Mouse (Mus musculus): ENCODE results near the gene Hapln1.

Hapln1 gene

DNA sequence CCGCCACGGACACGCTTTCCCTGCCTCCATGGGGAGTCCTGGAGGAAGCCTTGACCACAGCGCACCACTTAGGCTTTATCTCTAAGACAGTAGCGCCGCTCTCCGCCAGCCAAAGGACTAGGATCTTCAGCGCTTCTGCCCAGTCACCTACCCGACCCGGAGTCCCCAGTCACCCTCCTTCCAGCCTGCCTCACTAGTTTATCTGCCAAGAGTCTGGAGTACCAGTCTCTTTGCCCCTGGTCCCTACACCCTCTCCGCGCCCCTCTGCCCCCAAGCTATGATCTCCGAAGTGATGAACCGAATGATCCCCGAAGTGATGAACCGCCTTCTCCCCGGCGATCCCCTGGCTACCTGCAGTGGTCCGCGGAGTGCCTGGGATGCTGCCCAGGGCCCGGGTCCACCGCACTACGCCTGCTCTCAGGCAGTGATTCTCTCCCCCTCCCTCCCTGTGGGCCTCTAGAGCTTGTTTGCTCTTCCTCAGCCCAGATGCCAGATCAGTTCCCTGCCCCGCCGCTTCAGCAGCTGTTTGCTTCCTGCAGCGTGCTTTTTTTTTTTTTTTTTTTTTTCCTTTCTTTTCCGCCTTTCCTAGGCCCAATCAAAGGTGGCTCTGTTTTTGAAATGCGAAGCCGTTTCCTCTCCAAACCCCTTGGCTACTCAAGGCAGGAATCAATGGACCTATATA is at the start of gene Hapln1:
Gene Hapln1 (plus strand): TSS at position 592 of the 682 bp plus-strand sequence.
- in situ Hi-C loops (cut with MboI; ENCODE audit: low pct_unique_long_range_greater_than_20kb in 1 of 2, low sequenced_read_pairs in 2 of 2, unreplicated experiment in 1 of 2) = no loop called here

DNA sequence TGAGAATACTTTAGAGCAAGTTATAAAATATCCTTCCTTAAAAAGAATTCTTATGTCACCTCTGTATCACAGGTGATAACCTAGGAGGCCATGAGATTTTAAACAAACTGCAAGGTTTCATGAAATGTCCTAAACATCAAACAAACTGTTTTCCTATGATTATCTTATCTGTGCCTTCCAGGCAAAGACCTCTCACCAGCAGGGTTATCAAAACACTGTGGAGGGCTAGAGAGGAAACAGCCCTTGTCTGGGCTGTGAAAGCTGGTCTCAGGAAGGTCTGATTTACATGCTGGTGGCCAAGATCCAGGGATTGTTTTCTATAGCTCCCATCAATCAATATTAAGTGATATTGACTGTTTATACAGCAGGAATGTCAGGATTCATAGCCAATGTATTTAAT is 46.4 kb upstream of the Hapln1 start:
- in situ Hi-C loops (cut with MboI; ENCODE audit: low pct_unique_long_range_greater_than_20kb in 1 of 2, low sequenced_read_pairs in 2 of 2, unreplicated experiment in 1 of 2) = no loop called here

DNA sequence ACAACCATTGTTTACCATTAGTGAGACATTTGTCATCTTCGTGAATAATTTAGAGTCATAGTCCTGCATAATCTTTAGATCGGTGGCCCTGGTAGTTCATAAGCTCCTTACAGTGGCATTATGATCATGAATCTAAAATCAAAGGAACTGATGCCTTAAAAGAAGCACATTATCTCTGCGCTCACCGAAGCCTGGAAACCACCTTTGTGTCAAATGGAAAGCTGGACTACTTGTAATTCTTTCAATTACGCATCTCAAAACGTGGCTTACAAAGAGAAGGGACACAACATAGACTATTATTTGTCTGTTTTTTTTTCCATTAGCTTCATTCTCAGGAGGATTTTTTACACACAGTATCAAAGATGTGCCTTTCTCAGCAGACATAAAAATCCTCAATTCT is 45.9 kb upstream of the Hapln1 start:
- in situ Hi-C loops (cut with MboI; ENCODE audit: low pct_unique_long_range_greater_than_20kb in 1 of 2, low sequenced_read_pairs in 2 of 2, unreplicated experiment in 1 of 2) = no loop called here

DNA sequence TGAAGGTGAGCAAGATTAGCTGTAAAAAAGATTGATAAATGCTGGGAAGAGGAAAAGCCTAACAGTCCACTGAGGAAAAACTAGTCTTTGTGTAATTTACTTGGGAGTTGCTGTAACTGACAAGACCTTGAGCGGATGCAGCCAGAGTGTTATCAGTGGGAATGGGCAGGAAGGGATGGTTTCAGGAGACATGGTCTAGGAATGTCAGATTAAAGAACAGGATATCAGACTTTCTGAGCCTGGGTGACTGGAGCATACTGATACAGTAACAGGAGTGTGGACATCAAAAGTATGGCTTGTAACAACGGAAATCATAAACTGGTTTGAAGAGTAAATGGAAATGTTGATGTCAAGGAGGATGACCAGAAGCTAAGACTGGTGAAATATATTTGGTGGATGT is 43.0 kb upstream of the Hapln1 start:
- in situ Hi-C loops (cut with MboI; ENCODE audit: low pct_unique_long_range_greater_than_20kb in 1 of 2, low sequenced_read_pairs in 2 of 2, unreplicated experiment in 1 of 2) = no loop called here

DNA sequence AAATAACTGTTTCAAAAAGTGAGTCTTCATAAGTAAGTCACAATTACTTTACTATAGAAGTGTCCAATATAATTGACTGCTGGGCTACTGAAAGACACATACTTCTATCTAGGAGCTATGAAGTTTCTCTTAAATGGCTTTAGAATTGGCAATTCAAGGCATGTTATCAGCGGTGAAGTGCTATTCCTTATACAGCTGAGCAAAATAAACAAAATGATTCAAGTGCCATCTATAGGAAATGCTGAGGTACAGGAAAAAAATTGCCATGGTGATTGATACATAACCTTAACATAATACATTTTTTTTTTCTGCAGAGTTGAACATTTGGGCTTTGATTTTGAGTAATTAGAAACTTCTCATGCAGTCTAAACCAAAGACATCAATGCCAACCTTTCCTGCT is 40.2 kb upstream of the Hapln1 start:
- in situ Hi-C loops (cut with MboI; ENCODE audit: low pct_unique_long_range_greater_than_20kb in 1 of 2, low sequenced_read_pairs in 2 of 2, unreplicated experiment in 1 of 2) = no loop called here

DNA sequence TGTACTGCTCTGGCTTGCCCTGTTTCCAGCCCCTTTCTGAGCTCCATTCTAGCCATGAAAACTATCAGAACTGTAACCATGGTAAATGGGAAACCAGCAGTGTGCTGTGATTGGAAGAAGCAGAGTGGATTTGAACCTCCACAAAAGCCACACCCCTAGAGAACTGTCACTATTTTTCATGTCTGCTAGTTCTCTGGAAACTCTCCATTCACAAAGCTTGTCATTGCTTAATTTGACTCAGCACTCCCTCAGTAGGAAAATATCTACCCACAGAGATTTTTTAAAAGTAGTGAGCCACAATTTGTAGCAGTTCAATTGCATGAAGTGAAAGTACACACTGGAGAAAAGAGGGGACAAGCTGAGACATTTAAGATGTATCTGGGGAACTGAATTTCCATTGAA is 18.1 kb upstream of the Hapln1 start:
- in situ Hi-C loops (cut with MboI; ENCODE audit: low pct_unique_long_range_greater_than_20kb in 1 of 2, low sequenced_read_pairs in 2 of 2, unreplicated experiment in 1 of 2) = no loop called here

DNA sequence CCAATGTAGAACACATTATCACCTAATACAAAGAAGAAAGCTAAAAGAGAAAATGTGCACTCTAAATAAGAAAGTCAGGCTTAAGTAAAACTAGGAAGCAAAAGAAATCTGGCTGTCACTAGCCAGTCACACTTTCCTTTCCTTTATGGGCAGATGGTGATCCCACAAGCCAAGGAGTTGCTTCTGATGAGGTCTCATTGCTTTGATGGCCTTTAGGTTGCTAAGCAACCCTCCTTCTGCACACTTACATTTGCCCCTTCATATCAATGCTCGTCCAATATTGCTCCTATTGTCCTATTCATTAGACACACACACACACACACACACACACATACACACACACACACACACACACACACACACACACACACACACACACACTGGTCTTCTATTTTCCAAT is 10.9 kb upstream of the Hapln1 start:
- in situ Hi-C loops (cut with MboI; ENCODE audit: low pct_unique_long_range_greater_than_20kb in 1 of 2, low sequenced_read_pairs in 2 of 2, unreplicated experiment in 1 of 2) = no loop called here

DNA sequence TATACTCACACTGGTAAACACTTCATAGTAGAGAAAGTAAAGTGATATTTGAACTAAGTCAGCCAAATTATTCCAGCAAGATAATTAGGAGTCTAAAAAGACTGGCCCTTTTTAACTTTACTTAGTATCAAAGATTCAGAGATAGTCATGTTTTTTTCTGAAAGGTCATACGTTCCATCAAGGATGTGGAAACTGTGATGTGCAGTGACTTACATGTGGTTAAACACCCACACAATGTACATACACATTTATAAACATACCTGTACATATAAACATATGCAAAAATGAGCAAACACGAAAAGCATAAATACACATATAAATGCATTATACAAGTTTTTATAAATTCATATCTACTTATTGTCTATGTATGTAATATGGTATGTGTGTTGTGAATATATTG is 9.2 kb upstream of the Hapln1 start:
- in situ Hi-C loops (cut with MboI; ENCODE audit: low pct_unique_long_range_greater_than_20kb in 1 of 2, low sequenced_read_pairs in 2 of 2, unreplicated experiment in 1 of 2) = no loop called here

DNA sequence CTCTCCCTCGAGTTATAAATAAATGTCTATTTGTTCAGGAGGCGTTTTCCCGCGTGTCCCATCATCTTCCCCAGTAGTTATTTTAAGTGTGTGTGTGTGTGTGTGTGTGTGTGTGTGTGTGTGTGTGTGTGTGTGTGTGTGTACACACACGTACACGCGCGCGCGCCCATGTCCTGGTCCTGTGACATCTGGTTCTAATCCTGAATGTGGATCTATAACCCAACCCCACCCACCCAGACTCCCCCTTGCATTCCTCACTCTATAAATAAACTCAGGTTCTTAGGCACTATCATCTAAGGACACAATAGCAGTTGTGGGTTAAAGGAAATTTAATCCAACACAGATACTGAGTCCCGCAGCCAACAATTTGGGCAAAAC is 280 bp downstream of the Hapln1 start:
- in situ Hi-C loops (cut with MboI; ENCODE audit: low pct_unique_long_range_greater_than_20kb in 1 of 2, low sequenced_read_pairs in 2 of 2, unreplicated experiment in 1 of 2) = no loop called here

DNA sequence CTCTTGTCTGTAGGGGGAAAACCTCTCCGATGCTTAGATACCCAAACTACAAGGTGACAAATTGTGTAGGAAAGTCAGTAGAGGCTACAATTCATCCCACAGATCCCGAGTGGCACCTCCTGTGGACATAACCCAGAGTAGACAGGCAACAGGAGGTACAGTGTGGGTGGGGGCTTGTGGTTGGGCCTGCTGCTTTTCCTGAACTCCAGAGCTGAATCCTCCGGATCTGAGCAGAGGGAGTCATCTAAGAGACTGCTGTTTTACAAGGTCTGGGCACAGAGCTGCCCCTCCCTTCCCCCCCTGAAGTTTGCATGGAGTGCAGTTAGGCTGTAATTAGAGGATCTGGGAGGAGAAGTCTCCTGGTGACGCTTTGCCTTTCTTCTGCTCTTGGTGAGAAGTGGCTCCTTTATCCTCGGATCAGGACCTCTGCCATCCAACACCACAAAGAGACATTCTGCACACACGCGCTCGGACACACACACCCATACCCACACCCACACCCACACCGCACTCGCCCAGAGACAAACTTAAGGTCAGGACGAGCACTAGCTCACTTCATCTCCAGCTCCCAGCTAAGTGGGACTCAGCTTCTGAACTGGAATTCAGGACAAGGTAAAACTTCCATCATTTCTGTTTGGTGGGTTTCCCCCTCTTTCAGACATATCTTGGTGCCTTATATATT is 846 bp downstream of the Hapln1 start:
- in situ Hi-C loops (cut with MboI; ENCODE audit: low pct_unique_long_range_greater_than_20kb in 1 of 2, low sequenced_read_pairs in 2 of 2, unreplicated experiment in 1 of 2) = no loop called here

DNA sequence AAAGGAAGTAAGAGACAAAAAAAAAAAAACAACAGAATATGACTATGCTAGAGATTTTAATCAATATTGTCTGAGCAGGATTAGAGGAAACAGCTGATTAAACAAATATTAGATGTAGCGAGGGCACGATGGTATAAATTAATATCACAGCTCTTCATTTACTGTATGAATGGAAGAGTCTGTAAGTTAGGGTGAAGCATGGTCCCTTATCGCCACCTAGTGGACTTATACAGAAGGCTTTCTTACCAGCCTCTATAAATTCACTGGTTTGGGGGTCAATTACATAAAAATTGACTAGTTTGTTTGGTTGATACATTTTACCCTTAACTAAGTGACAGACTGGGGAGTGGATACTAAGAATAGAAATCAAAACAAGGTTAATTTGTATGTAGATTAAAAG is 3.4 kb downstream of the Hapln1 start:
- in situ Hi-C loops (cut with MboI; ENCODE audit: low pct_unique_long_range_greater_than_20kb in 1 of 2, low sequenced_read_pairs in 2 of 2, unreplicated experiment in 1 of 2) = no loop called here

DNA sequence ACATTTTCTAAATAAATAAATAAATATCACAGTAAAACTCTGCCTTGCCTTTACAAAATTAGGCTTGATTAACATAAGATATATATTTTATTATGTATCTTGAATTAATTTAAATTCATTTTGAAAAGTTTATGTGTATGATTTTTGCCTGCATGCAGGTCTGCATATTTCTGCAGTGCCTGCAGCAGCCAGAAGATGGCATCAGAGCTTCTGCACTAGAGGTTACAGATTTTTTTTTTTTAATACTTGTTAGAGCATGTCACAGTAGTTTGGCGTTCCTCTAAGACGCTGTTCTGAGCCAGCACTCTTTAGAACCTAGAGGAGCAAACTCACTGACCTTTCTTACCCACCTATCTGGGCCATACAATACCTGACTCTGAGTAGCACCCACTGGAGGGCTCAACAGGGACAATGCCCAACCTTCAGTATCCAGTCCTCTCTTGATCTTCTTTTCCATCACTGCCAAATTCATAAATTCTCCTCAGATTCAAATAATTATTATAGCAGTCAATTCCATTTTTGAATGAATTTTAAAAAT is 8.7 kb downstream of the Hapln1 start:
- in situ Hi-C loops (cut with MboI; ENCODE audit: low pct_unique_long_range_greater_than_20kb in 1 of 2, low sequenced_read_pairs in 2 of 2, unreplicated experiment in 1 of 2) = no loop called here

DNA sequence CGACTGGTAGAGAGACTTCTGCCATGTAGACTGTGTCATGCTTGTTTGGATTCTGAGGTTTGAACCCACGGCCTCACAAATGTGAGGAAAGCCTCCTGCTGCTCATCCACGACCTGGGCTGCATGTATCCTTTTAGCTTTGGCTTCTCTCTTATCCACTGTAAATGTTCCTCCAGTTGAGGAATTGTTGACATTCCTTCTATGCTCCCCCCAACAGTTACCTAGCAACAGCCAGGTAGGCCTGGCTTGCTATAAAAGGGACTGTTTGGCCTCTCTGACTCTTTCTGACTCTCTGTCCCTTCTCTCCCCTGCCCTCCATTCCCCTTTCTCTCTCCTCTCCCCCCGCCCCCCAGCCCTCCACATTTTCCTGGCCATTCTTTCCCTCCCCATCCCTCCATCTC is 9.9 kb downstream of the Hapln1 start:
- in situ Hi-C loops (cut with MboI; ENCODE audit: low pct_unique_long_range_greater_than_20kb in 1 of 2, low sequenced_read_pairs in 2 of 2, unreplicated experiment in 1 of 2) = no loop called here

DNA sequence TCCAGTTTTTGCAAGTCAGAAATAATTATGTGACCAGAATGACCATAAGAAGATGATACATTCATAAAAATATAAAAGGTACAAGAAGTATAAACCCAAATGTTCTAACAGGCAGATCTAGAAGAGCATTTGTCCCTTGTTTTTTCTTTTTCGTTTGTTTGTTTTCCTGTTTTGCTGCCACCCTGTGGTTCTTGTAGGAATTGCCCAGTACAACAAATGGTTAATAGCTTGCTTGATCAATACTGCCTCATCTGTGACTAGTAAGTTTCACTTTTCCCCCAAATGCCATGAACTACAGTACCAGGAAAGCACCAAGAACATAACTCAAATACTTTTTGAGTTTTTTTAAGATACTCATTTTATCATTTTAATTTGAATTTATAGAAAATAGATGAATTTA is 11.9 kb downstream of the Hapln1 start:
- in situ Hi-C loops (cut with MboI; ENCODE audit: low pct_unique_long_range_greater_than_20kb in 1 of 2, low sequenced_read_pairs in 2 of 2, unreplicated experiment in 1 of 2) = no loop called here

DNA sequence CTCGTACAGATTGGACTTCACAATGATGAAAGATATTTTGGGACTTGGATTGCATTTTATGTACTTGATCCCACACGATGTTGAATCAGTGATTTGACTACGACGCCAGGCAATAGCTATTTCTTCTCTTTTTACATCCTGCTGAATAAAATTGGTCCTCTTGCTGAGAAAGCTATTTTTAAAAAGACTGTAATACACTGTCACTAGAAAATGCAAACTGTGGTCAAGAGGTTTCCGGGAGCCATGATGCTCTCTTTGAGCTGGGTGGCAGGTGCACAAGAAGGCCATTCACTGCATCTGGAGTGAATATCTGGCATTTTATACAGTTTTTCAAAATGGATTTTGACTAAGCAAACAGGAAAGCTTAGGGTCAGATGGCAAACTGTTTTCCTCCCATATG is 24.9 kb downstream of the Hapln1 start:
- in situ Hi-C loops (cut with MboI; ENCODE audit: low pct_unique_long_range_greater_than_20kb in 1 of 2, low sequenced_read_pairs in 2 of 2, unreplicated experiment in 1 of 2) = no loop called here

DNA sequence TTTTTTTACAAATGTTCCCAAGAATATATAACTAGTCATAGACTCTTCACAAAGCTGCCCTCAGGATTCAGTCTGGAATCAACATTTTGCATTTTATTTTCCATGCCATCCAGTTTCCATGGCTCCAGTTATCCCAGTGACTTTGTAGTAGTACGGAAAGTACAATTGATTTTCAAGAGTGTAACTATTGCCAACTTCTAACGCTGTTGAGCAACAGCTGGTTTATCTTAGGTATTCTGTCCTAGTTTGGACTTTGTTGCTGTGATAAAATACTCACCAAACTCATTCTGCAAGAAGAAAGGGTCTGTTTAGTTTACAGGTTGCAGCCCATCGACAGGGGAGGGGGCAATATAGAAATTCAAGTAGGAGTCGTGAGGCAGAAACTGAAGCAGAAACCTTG is 26.7 kb downstream of the Hapln1 start:
- in situ Hi-C loops (cut with MboI; ENCODE audit: low pct_unique_long_range_greater_than_20kb in 1 of 2, low sequenced_read_pairs in 2 of 2, unreplicated experiment in 1 of 2) = no loop called here

DNA sequence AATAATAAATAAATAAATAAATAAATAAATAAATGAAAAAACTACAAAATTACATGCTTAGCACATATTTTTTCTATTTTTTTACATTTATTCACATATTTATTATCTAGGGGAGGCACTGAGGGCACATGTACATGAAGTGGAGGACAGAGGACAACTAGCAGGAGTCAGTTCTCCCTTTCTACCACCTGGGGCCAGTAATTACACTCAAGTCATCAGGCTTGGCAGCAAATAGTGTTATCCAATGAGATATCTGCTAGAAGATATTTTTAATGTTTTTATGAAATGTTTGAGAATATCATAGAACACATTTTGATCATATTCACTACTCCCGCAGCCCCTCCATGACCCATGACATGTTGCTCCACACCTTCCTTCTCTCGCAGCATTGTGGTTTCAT is 39.5 kb downstream of the Hapln1 start:
- in situ Hi-C loops (cut with MboI; ENCODE audit: low pct_unique_long_range_greater_than_20kb in 1 of 2, low sequenced_read_pairs in 2 of 2, unreplicated experiment in 1 of 2) = no loop called here

DNA sequence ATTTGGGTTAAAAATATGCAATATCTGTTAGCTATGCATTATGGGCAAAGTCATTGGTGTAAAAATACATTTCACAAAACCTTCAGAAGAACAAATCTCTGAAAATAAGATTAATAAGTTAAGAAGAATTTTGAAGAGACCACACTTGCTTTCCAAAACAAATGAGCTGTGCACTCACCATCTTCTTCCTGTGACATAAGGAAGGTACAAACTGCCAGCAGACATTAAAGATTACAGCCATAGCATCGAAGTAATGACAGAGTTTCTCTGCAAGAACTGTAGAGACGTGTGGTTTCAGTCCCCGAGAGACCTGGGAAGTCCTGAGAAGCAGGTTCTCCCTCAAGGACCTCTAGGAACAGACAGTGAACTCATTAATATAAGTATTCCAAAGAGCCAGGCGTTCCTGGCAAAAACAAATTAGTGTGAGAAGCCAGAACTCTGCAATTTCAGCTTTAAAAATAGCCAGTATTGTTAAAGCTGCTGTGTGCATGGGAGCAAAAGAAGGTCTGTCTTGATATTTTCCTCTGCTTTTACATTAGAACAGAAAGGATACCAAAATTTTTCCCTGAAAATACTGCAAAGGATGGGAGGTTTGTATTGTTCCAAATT is 43.6 kb downstream of the Hapln1 start:
- in situ Hi-C loops (cut with MboI; ENCODE audit: low pct_unique_long_range_greater_than_20kb in 1 of 2, low sequenced_read_pairs in 2 of 2, unreplicated experiment in 1 of 2) = no loop called here

DNA sequence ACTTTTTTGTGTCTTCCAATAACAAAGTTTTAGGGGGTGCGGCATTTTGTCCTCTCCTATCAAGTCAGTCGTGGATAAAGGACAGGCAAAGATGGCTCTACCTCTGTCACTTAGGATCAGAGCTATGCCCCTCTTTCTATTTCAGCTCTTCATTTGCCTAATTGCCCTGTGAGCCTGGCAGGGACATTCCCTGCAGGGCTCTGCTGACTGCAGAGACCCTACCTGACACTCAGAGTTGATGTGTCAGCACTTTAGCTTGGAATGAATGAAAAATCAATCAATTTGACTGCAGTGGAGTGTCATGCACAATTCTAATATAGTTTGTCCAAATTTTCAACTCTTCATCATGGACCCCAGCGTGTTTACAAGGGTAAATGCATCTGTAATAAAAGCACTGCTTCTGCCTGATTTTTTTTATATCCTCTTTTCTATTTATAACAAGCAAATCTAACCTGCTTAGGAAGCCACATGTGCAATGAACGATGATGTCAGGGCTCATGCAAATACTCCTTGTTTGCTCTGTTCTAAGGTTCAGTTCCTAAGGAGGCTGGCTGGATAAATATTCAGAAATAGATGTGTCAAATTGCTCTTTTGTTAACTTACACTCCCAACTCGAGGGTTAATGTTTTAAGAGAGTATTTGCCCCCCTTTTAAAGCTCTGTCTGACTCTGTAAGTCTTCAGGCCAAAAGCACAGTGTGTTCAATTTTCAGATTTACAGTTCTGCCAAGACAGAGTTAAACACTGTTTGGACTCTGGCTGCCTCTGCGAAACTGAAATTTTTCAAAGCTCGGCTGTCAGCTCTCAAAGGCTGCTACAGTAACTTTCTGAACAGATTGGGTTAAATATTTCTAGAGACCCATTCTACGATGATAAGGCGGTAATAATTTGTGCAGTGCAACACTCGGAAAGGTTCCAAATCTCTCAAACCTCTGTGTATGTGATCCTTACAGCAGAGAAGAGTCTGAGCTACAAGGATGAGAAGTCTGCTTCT is 44.4 kb downstream of the Hapln1 start:
- in situ Hi-C loops (cut with MboI; ENCODE audit: low pct_unique_long_range_greater_than_20kb in 1 of 2, low sequenced_read_pairs in 2 of 2, unreplicated experiment in 1 of 2) = no loop called here
